Mouse (Mus musculus): ENCODE data around the gene Hoga1.

DNA sequence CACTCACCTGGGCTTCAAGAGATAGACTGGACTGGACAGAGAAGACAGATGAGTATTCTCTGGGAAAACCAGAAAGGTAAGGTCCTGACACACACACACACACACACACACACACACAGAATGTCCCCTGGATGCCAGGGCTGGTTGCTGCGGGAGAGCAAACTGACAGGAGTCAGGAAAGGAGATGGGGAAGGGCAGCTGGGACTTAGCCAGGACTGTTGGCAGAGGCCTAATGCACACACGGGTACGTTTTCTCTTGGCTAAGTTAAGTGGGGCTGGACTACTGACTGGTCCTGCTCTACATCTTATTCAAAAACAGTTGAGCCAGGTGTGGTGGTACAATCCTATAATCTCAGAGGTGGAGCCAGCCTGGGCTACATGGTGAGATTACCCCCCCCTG lies 9.1 kb upstream of the Hoga1 start:
- TF ChIP-seq FLI1 (IDR thresholded peaks at IDR 0.05; ENCODE audit: low read length) (no peak), GATA1 (IDR thresholded peaks at IDR 0.05; ENCODE audit: borderline replicate concordance, low read length) (no peak)
